Mouse (Mus musculus): ENCODE measurements around the gene Smg5.

GRCm38 (mm10) chr3:88296110-88296560 lies 39.9 kb upstream of the Smg5 start:
- no peak for TF ChIP-seq GATA1 (IDR thresholded peaks at IDR 0.05; ENCODE audit: borderline replicate concordance, low read length)
- TF ChIP-seq FLI1 (IDR thresholded peaks at IDR 0.05; ENCODE audit: low read length): no peak

Data from megakaryocyte, embryonic 14.5 days (primary cell).